Mouse (Mus musculus): ENCODE data around the gene Rab17. TPM values are rescaled to one million over a fixed set of nuclear protein-coding genes. Genes with fewer than 3 reads are reported as not detected.

Rab17 gene
- polyA plus RNA-seq, 1 experiment from 2014 or later = 5.0 TPM

DNA sequence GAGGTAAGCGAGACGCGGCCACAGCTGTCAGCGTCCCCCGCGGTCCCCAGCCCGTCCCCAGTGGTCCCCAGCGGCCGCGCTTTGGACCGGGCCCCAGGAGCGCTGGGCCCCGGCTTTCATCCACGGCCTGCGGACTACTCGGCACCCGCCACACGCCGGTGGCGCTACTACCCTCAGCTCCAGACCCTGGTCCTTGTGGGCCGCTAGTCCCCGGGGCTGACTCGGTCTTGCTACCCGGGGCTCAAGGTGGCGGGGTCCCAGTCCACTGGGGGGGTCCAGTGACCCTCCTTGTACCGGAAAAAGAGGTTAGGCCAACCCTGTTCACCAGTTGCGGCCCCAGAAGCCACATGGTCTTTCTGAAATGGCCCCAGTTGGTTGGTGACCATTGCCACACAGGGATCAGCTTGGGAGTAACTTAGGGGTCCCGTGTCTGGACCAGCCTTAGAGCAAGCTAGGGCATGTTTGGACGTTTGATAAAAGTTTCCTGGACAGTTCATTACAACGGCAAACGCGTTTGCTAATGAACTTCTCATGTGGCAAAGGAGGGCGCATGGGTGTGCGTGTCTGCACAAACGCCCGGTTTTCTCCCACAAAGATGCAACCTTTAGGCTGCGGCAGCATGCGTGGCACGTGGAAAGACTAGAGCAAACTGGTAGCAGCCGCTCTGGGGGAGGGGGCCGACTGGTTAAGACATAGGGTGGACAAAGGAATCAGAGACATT, 29.6 kb upstream of the Rab17 start:
- Histone ChIP-seq H3K9me3 (ENCODE audit: control insufficient read depth, low read length) (0 out of 2 replicates have a peak, but pooled peaks cover 2% of the 10 kb centered on the region), H3K27ac (ENCODE audit: low read depth, low read length) (no peak overlapping the region), H3K4me1 (replicated peaks; ENCODE audit: control insufficient read depth, insufficient read depth, low read length) (0 out of 2 replicates have a peak, but pooled peaks cover 7% of the 10 kb centered on the region), H3K36me3 (ENCODE audit: control insufficient read depth, insufficient read depth, low read length) (no peaks in the 10 kb centered on the region), H3K4me2 (peak overlapping the region; percentile 90), H3K9ac (ENCODE audit: low read depth, low read length) (peak overlapping the region; percentile 63), H3K4me3 (ENCODE audit: low read depth, low read length) (peak overlapping the region; percentile 61), H3K27me3 (replicated peaks; ENCODE audit: control insufficient read depth, insufficient read depth, low read length) (peaks cover 19% of the 10 kb centered on the region)
- WGBS = 4% methylated on average over 41 of the region's 41 CpGs
- ATAC-seq (replicated peaks; ENCODE audit: low FRiP score) (peak; percentile 45), DNase-seq (ENCODE audit: low spot score) (peak; percentile 46)

DNA sequence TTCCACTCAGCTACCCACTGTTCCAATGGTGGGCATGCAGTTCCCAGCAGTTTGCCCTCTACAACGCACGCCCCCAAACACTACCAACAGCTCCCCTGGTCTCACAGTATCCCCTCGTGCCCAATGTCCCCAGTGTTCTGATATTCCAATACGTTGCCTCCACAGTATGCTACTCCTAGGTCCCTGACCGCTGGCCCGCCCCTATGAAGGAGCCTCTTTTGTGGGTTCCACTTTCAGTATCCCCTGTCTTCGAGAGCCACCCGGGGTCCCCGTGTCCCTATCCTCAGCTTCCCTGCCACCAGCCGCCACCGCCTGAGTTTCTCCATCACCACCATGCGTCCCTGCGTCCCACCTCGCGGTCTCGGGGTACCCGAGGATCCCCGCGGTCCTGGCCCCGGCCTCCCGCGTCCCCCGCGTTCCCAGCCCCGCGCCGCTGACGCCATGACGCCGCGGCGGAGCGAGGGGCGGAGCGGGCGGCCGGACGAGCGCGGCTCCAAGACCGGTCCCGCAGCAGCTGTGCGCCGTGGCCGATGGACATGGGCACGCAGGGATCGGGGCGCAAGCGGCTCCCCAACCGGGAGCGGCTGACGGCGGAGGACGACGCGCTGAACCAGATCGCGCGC, 28.9 kb upstream of the Rab17 start, which contains the start of gene Lrrfip1:
Gene Lrrfip1, plus strand, starts transcription at position 470 of the 623 bp plus-strand sequence.
- DNase-seq (ENCODE audit: low spot score) (peak; percentile 54), ATAC-seq (replicated peaks; ENCODE audit: low FRiP score) (peak; percentile 56)
- Histone ChIP-seq H3K27me3 (replicated peaks; ENCODE audit: control insufficient read depth, insufficient read depth, low read length) (peaks cover 19% of the 10 kb centered on the region), H3K4me1 (replicated peaks; ENCODE audit: control insufficient read depth, insufficient read depth, low read length) (0 out of 2 replicates have a peak, but pooled peaks cover 7% of the 10 kb centered on the region), H3K36me3 (ENCODE audit: control insufficient read depth, insufficient read depth, low read length) (no peaks in the 10 kb centered on the region), H3K4me2 (peak within 1 kb of the TSS; percentile 90), H3K4me3 (ENCODE audit: low read depth, low read length) (peak within 1 kb of the TSS; percentile 61), H3K9me3 (ENCODE audit: control insufficient read depth, low read length) (0 out of 2 replicates have a peak, but pooled peaks cover 2% of the 10 kb centered on the region), H3K27ac (ENCODE audit: low read depth, low read length) (no peak within 1 kb of the TSS), H3K9ac (ENCODE audit: low read depth, low read length) (peak within 1 kb of the TSS; percentile 63)
- WGBS = 3% methylated on average over 57 of the region's 59 CpGs

DNA sequence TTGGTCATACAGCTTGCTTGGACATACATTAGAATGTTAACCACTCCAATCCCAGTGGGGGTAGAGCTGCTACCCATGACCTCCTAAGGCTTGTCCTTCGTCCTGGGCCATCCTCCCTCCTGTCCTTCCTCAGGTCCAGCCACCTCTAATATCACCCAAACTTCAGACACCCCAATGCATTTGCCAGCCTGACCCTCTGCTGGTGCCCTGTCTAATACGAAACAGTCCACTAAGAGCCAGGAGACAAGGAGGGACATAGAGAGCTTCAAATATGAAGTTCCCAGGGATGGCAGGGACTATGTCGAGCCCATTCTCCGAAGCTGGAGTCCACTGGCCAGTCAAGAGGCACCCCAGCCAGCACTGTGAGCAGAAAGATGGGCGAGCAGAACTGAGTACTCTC, 28.2 kb upstream of the Rab17 start:
- WGBS = 74% methylated on average over 5 of the region's 5 CpGs
- Histone ChIP-seq H3K4me1 (replicated peaks; ENCODE audit: control insufficient read depth, insufficient read depth, low read length) (0 out of 2 replicates have a peak, but pooled peaks cover 7% of the 10 kb centered on the region), H3K9ac (ENCODE audit: low read depth, low read length) (no peak overlapping the region), H3K4me2 (no peak overlapping the region), H3K9me3 (ENCODE audit: control insufficient read depth, low read length) (0 out of 2 replicates have a peak, but pooled peaks cover 2% of the 10 kb centered on the region), H3K27ac (ENCODE audit: low read depth, low read length) (no peak overlapping the region), H3K27me3 (replicated peaks; ENCODE audit: control insufficient read depth, insufficient read depth, low read length) (peaks cover 19% of the 10 kb centered on the region), H3K4me3 (ENCODE audit: low read depth, low read length) (no peak overlapping the region), H3K36me3 (ENCODE audit: control insufficient read depth, insufficient read depth, low read length) (no peaks in the 10 kb centered on the region)
- ATAC-seq (replicated peaks; ENCODE audit: low FRiP score) (no peak), DNase-seq (ENCODE audit: low spot score) (no peak)

DNA sequence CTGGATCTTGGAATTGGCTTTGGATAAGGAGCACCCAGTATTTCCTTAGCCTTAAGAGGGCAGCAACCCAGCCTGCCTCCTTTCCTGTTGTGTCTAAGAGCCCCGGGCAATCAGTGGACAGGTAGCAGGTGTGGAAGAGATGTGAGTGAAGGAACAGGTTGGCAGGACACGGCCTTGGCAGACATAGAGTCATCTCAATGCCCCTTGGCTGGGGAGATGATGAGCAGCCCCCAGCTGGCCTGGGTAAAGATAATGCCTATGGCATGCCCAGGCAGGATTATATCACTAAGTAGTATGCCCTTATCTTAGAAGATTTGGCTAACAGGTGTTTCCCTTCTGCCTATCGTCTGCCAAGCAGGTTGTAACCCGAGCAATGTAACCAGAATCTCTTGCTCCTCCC, 27.7 kb upstream of the Rab17 start:
- DNase-seq (ENCODE audit: low spot score) = no peak
- H3K9ac ChIP-seq (ENCODE audit: low read depth, low read length) = no peak overlapping the region
- no peak overlapping the region for H3K4me3 ChIP-seq (ENCODE audit: low read depth, low read length)
- 0 out of 2 replicates have a peak, but pooled peaks cover 2% of the 10 kb centered on the region for H3K9me3 ChIP-seq (ENCODE audit: control insufficient read depth, low read length)
- WGBS = 51% methylated on average over 4 of the region's 4 CpGs
- peaks cover 19% of the 10 kb centered on the region for H3K27me3 ChIP-seq (replicated peaks; ENCODE audit: control insufficient read depth, insufficient read depth, low read length)
- H3K4me1 ChIP-seq (replicated peaks; ENCODE audit: control insufficient read depth, insufficient read depth, low read length) = 0 out of 2 replicates have a peak, but pooled peaks cover 7% of the 10 kb centered on the region
- no peaks in the 10 kb centered on the region for H3K36me3 ChIP-seq (ENCODE audit: control insufficient read depth, insufficient read depth, low read length)
- no peak for ATAC-seq (replicated peaks; ENCODE audit: low FRiP score)
- H3K4me2 ChIP-seq = no peak overlapping the region
- H3K27ac ChIP-seq (ENCODE audit: low read depth, low read length) = no peak overlapping the region

DNA sequence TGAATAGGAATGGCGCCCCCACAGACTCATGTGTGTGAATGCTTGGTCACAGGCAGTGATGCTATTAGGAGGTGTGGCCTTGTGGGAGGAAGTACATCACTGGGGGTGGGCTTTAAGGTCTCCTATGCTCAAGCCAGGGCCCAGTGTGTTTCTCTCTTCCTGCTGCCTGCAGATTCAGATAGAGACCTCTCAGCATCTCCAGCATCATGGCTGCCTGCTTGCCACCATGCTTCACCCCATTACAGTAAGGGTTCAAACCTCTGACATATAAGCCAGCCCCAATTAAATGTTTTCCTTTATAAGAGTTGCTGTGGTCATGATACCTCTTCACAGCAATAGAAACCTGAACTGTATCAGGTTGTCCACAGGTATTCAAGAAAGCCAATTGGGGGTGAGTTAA, 26.5 kb upstream of the Rab17 start:
- WGBS = 82% methylated on average over 1 of the region's 1 CpGs
- Histone ChIP-seq H3K4me1 (replicated peaks; ENCODE audit: control insufficient read depth, insufficient read depth, low read length) (0 out of 2 replicates have a peak, but pooled peaks cover 4% of the 10 kb centered on the region), H3K4me3 (ENCODE audit: low read depth, low read length) (no peak overlapping the region), H3K4me2 (no peak overlapping the region), H3K36me3 (ENCODE audit: control insufficient read depth, insufficient read depth, low read length) (no peaks in the 10 kb centered on the region), H3K9me3 (ENCODE audit: control insufficient read depth, low read length) (0 out of 2 replicates have a peak, but pooled peaks cover 2% of the 10 kb centered on the region), H3K27ac (ENCODE audit: low read depth, low read length) (no peak overlapping the region), H3K9ac (ENCODE audit: low read depth, low read length) (no peak overlapping the region), H3K27me3 (replicated peaks; ENCODE audit: control insufficient read depth, insufficient read depth, low read length) (peaks cover 19% of the 10 kb centered on the region)
- DNase-seq (ENCODE audit: low spot score) (no peak), ATAC-seq (replicated peaks; ENCODE audit: low FRiP score) (no peak)

DNA sequence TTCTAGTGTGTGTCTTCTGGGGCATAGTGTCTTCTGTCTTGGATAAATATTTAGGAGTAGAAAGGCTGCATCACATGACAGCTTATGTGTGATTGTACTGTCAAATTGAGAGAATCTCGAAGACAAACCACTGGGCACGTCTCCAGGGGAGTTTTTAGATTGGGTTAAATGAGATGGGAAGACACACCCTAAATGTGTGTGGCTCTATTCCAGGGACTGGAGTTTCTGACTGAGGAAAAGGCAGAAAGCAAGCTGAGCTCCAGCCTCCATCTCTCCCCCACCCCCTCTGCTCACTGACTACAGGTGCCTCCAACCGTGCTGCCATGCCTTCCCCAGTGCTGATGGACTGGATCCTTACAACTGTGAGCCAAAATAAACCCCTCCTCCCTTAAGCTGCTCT, 11.9 kb upstream of the Rab17 start:
- Histone ChIP-seq H3K9ac (ENCODE audit: low read depth, low read length) (no peak overlapping the region), H3K4me2 (no peak overlapping the region), H3K4me1 (replicated peaks; ENCODE audit: control insufficient read depth, insufficient read depth, low read length) (no peaks in the 10 kb centered on the region), H3K27ac (ENCODE audit: low read depth, low read length) (no peak overlapping the region), H3K4me3 (ENCODE audit: low read depth, low read length) (no peak overlapping the region), H3K9me3 (ENCODE audit: control insufficient read depth, low read length) (no peaks in the 10 kb centered on the region), H3K36me3 (ENCODE audit: control insufficient read depth, insufficient read depth, low read length) (no peaks in the 10 kb centered on the region), H3K27me3 (replicated peaks; ENCODE audit: control insufficient read depth, insufficient read depth, low read length) (no peaks in the 10 kb centered on the region)
- no peak for ATAC-seq (replicated peaks; ENCODE audit: low FRiP score)
- 73% methylated on average over 3 of the region's 3 CpGs for whole genome bisulfite sequencing
- DNase-seq (ENCODE audit: low spot score) = no peak

DNA sequence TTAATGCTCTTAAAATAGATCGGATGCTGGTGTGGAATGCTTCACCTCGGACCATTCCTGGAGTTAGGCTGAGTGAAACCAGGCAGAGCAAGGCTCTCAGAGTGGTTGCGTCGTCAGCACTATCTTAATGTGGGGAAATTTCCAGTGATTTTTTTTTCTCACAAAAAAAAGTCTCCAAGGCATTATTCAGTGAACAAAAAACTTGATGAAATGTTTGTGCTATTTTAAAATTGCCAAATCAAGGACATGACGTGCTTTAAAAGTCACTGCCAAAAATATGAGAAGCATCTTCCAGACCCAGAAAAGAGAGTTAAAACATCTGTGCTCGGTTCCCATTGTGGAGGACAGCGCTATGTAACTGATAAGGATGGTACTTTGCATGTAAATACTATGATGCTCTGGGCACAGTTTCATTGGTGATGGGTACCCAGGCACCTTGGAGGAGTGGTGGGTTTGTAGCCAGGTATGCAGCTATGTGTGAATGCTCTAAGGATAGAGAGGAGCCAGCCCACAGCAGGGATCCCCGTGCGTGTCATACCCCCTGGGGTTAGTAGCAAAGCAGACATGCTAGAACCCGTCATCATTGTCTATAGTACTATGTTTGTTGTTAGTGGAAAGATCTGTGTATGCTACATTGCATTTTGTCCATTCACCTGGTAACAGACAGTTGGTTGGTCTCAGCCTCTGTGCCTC, 11.3 kb upstream of the Rab17 start:
- Histone ChIP-seq H3K4me2 (no peak overlapping the region), H3K9me3 (ENCODE audit: control insufficient read depth, low read length) (no peaks in the 10 kb centered on the region), H3K36me3 (ENCODE audit: control insufficient read depth, insufficient read depth, low read length) (no peaks in the 10 kb centered on the region), H3K9ac (ENCODE audit: low read depth, low read length) (no peak overlapping the region), H3K4me1 (replicated peaks; ENCODE audit: control insufficient read depth, insufficient read depth, low read length) (no peaks in the 10 kb centered on the region), H3K27ac (ENCODE audit: low read depth, low read length) (no peak overlapping the region), H3K4me3 (ENCODE audit: low read depth, low read length) (no peak overlapping the region), H3K27me3 (replicated peaks; ENCODE audit: control insufficient read depth, insufficient read depth, low read length) (no peaks in the 10 kb centered on the region)
- no peak for ATAC-seq (replicated peaks; ENCODE audit: low FRiP score)
- no peak for DNase-seq (ENCODE audit: low spot score)
- 68% methylated on average over 10 of the region's 10 CpGs for WGBS

DNA sequence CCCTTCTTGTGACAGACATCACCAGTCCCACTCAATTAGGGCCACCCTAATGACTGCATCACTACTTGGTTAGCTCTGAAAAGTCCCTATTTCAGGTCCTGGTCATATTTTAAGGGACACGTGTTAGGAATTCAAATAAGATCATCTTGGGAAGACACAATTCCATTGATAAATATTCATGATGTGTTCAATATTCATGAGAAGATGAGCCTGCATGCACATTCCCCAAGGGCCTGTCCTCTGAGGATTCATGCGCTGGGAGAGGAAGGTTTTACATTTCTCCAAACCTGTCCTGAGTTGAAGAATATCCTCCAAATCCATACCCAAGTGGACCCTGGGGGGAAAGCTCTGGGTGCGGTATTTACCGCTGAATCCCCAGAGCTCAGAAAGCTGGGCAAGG, 6.5 kb upstream of the Rab17 start:
- Histone ChIP-seq H3K36me3 (ENCODE audit: control insufficient read depth, insufficient read depth, low read length) (no peaks in the 10 kb centered on the region), H3K27ac (ENCODE audit: low read depth, low read length) (no peak overlapping the region), H3K4me1 (replicated peaks; ENCODE audit: control insufficient read depth, insufficient read depth, low read length) (peaks cover 8% of the 10 kb centered on the region), H3K4me2 (no peak overlapping the region), H3K4me3 (ENCODE audit: low read depth, low read length) (no peak overlapping the region), H3K9me3 (ENCODE audit: control insufficient read depth, low read length) (no peaks in the 10 kb centered on the region), H3K9ac (ENCODE audit: low read depth, low read length) (no peak overlapping the region), H3K27me3 (replicated peaks; ENCODE audit: control insufficient read depth, insufficient read depth, low read length) (no peaks in the 10 kb centered on the region)
- no peak for DNase-seq (ENCODE audit: low spot score)
- WGBS = 80% methylated on average over 4 of the region's 4 CpGs
- no peak for ATAC-seq (replicated peaks; ENCODE audit: low FRiP score)

All from liver, embryonic 11.5 days (tissue).